Mouse (Mus musculus) C2C12 (cell line): Measurements from ENCODE around the gene Grip1.

Source experiments
- CEBPB ChIP-seq: IDR thresholded peaks from one replicate; pipeline ENCODE4 v1.6.1; 2011; ENCODE audit warnings: low read depth, mild to moderate bottlenecking, control low read depth, moderate library complexity
- CTCF ChIP-seq: IDR thresholded peaks from one replicate; pipeline ENCODE4 v1.5.1; 2011; ENCODE audit not compliant: control insufficient read depth, insufficient read depth, insufficient read length
- MAX ChIP-seq: IDR thresholded peaks from one replicate; pipeline ENCODE4 v1.6.1; 2011; ENCODE audit warnings: mild to moderate bottlenecking, control low read depth
- USF1 ChIP-seq: IDR thresholded peaks from one replicate; pipeline ENCODE4 v1.6.1; 2011; ENCODE audit warnings: low read depth, mild to moderate bottlenecking, control low read depth, moderate library complexity

GRCm38 (mm10) chr10:120031316-120031715 is 577.7 kb downstream of the Grip1 start:
- TF ChIP-seq CTCF (no peak), USF1 (no peak), MAX (no peak), CEBPB (no peak)
